Mouse (Mus musculus) hindbrain, postnatal 0 days (tissue): Measurements from ENCODE around the gene Iscu. TPM values are rescaled to one million over a fixed set of nuclear protein-coding genes. Genes with fewer than 3 reads are reported as not detected.

Experiments
- ATAC-seq: fragments of 200-750 bp; cut with Nextera tagmentation; 2 replicates; pipeline ENCODE4 v1.8.0; 2017; ENCODE audit warnings: mild to moderate bottlenecking, moderate TSS enrichment, moderate library complexity
- DNase-seq: peaks from one replicate; pipeline ENCODE4 v3.0.0-alpha.2; 2015; ENCODE audit warnings: low spot score
- H3K27ac ChIP-seq: fragments of 300-500 bp; sonication (generic); 2 replicates; pipeline ENCODE4 v1.5.1; 2014; ENCODE audit warnings: mild to moderate bottlenecking
- H3K27me3 ChIP-seq: fragments of 300-500 bp; sonication (generic); 2 replicates; pipeline ENCODE4 v1.6.1; 2014; ENCODE audit warnings: low read length, mixed read lengths; ENCODE audit not compliant: insufficient read depth
- H3K36me3 ChIP-seq: fragments of 300-500 bp; sonication (generic); 2 replicates; pipeline ENCODE4 v1.6.1; 2014; ENCODE audit warnings: low read length, mixed read lengths; ENCODE audit not compliant: insufficient read depth
- H3K4me1 ChIP-seq: fragments of 300-500 bp; sonication (generic); 2 replicates; pipeline ENCODE4 v1.6.1; 2014; ENCODE audit warnings: antibody characterized with exemption, low read length, mixed read lengths; ENCODE audit not compliant: insufficient read depth
- H3K4me2 ChIP-seq: fragments of 300-500 bp; sonication (generic); 2 replicates; pipeline ENCODE4 v1.6.1; 2014; ENCODE audit warnings: low read depth, mild to moderate bottlenecking, low read length, moderate library complexity, mixed read lengths
- H3K4me3 ChIP-seq: fragments of 300-500 bp; sonication (generic); 2 replicates; pipeline ENCODE4 v1.5.1; 2014; ENCODE audit warnings: low read length
- H3K9ac ChIP-seq: fragments of 300-500 bp; sonication (generic); replicated peaks from 2 replicates; pipeline ENCODE4 v1.6.1; 2014; ENCODE audit warnings: mild to moderate bottlenecking, low read length, moderate library complexity, mixed read lengths
- H3K9me3 ChIP-seq: fragments of 300-500 bp; sonication (generic); 2 replicates; pipeline ENCODE4 v1.6.1; 2016; ENCODE audit warnings: low read length, mixed read lengths
- CTCF ChIP-seq: IDR thresholded peaks from 2 replicates; pipeline ENCODE4 v1.5.1; 2016; ENCODE audit warnings: antibody characterized with exemption, control low read depth, low read depth
- WGBS: fragments of 180-500 bp; shearing (Covaris S2); extraction: QIAGEN DNeasy Blood & Tissue Kit; methylation state at CpG from one replicate; pipeline ENCODE4 v1.1.7; 2014; 5-methylcytosine and 5-hydroxymethylcytosine counted together
- polyA plus RNA-seq: library from polyadenylated mRNA; unstranded; fragments of >200 nt; fragmentation: Nextera tagmentation; extraction: Ambion mirVana; gene quantifications from 2 replicates; pipeline ENCODE4 v1.2.1, GENCODE M21; 2015
- total RNA-seq: library from RNA; depleted of rRNA; stranded (reverse); fragments of >200 nt; gene quantifications from 2 replicates; pipeline ENCODE4 v1.2.3, GENCODE M21; 2014

Gene Iscu
- total and polyA plus RNA-seq, 2 experiments from 2014 or later, result 77.9 to 111 TPM

DNA sequence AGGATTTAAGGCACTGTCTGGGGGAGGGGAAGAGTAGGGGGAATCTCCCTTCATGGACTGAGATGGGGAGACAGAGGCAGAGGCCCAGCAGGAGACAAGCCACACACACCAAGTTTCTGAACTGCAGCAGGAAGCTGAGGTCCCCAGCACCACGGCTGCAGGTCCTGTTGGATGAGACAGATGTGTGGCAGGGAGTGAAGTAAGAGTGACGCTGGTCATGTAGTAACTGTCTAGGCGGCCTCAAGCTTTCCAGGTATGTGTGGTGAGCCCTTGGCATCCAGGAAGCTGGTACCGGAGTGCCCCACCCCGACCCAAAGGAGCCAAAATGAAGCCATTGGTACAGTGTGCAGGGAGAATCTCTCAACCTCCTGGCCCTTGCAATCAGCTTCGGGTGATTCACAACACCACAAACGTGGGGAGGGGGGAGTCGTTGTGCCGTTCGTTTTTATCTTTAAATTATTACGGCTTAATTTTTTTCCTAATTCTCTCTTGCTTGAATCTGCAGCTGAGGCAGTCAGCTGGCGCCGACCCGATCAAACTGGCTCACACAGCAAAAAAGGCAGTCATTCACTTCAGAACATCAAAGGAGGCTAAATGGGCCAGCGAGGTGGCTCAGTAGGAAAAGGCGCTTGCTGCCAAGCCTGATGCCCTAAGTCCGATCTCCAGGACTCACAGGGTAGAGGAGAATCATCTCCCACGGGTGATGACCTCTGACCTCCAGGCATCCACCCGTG is 24.8 kb downstream of the Iscu start:
- Histone ChIP-seq H3K36me3 (no peaks in the 10 kb centered on the region), H3K4me3 (no peak overlapping the region), H3K9ac (no peak overlapping the region), H3K4me2 (peak overlapping the region; percentile 10; the same call in 1 of the 2 replicates), H3K27me3 (no peaks in the 10 kb centered on the region), H3K9me3 (no peaks in the 10 kb centered on the region), H3K27ac (no peak overlapping the region), H3K4me1 (no peaks in the 10 kb centered on the region)
- no peak for DNase-seq
- ATAC-seq, result no peak
- WGBS, result 15% methylated on average over 19 of the region's 19 CpGs
- TF ChIP-seq CTCF, result no peak

DNA sequence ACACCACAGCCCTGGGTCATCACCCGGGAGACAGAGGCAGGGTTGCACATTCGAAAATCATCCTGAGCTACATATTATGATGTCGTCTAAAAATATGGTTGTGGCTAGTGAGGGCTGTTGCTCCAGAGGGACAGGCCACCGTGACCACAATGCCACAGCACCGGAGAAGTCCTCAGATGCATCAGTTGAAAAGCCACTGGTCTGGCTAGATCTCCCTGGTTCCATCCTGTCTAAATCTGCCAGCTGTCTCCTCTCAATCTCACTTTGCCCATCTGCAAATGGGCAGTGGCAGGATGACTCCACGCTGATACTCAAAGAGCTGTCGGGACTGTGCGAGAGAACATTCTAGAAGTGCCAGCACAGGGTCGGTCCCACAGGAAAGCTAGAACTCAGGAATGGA is 26.0 kb downstream of the Iscu start:
- Histone ChIP-seq H3K4me1 (no peaks in the 10 kb centered on the region), H3K36me3 (no peaks in the 10 kb centered on the region), H3K9ac (no peak overlapping the region), H3K4me2 (no peak overlapping the region), H3K27me3 (no peaks in the 10 kb centered on the region), H3K9me3 (no peaks in the 10 kb centered on the region), H3K27ac (no peak overlapping the region), H3K4me3 (no peak overlapping the region)
- no peak for ATAC-seq
- 75% methylated on average over 9 of the region's 9 CpGs for WGBS
- DNase-seq, result no peak
- TF ChIP-seq CTCF, result no peak

DNA sequence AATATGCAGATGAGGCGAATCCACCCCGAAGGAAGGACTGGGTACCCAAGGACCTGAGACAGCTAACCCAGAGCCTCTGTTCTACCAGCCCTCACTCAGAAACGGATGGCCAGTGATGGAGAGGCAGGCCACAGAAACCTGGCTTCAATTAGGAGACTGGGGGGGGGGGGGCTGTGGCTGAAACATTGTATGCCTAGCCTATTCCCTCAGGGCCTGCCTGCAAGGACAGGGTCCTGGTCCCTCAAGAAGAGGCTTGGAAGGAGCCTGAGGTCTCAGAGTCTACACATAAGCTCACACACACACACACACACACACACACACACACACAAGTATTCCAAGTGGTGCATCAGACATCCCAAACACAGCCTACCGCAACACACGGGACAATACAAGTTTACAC is 27.1 kb downstream of the Iscu start:
- H3K4me2 ChIP-seq, result no peak overlapping the region; the same call in 1 of the 2 replicates
- no peaks in the 10 kb centered on the region for H3K9me3 ChIP-seq
- no peaks in the 10 kb centered on the region for H3K4me1 ChIP-seq
- H3K27ac ChIP-seq, result no peak overlapping the region
- H3K4me3 ChIP-seq, result no peak overlapping the region
- TF ChIP-seq CTCF, result no peak
- ATAC-seq (peak; percentile 27; the same call in 1 of the 2 replicates), DNase-seq (no peak)
- 41% methylated on average over 5 of the region's 5 CpGs for WGBS
- no peaks in the 10 kb centered on the region for H3K36me3 ChIP-seq
- no peaks in the 10 kb centered on the region for H3K27me3 ChIP-seq
- no peak overlapping the region for H3K9ac ChIP-seq

DNA sequence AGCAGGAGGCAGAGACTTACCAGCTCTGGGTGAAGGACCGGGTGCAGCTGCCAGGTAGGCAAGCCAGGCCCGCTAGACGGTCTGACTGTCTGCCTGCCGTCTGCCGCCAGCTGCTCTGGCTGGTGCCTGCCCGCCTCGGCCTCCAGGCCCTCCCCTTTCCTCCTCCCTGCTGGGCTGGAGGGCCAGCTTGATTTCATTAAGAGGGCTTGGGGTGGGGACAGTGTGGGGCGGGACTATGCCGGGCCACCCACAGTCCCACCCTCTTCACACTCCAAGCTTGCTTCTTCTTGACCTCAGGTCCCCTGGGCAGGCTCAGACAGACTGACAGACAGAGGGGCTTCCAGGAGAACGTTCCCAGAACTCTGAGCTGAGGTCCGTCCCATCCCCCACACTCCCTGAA is 27.7 kb downstream of the Iscu start, which contains the start of gene Tmem119:
Gene Tmem119, minus strand, starts transcription at position 237 of the 400 bp plus-strand sequence.
- no peak within 1 kb of the TSS for H3K9ac ChIP-seq
- peak; percentile 42 for DNase-seq
- no peaks in the 10 kb centered on the region for H3K9me3 ChIP-seq
- H3K4me2 ChIP-seq, result no peak within 1 kb of the TSS; the same call in 1 of the 2 replicates
- H3K4me1 ChIP-seq, result no peaks in the 10 kb centered on the region
- ATAC-seq, result peak; percentile 58; the same call in 1 of the 2 replicates
- no peaks in the 10 kb centered on the region for H3K36me3 ChIP-seq
- H3K27me3 ChIP-seq, result no peaks in the 10 kb centered on the region
- H3K27ac ChIP-seq, result no peak within 1 kb of the TSS
- 2% methylated on average over 10 of the region's 11 CpGs for WGBS
- H3K4me3 ChIP-seq, result no peak within 1 kb of the TSS
- no peak for TF ChIP-seq CTCF

DNA sequence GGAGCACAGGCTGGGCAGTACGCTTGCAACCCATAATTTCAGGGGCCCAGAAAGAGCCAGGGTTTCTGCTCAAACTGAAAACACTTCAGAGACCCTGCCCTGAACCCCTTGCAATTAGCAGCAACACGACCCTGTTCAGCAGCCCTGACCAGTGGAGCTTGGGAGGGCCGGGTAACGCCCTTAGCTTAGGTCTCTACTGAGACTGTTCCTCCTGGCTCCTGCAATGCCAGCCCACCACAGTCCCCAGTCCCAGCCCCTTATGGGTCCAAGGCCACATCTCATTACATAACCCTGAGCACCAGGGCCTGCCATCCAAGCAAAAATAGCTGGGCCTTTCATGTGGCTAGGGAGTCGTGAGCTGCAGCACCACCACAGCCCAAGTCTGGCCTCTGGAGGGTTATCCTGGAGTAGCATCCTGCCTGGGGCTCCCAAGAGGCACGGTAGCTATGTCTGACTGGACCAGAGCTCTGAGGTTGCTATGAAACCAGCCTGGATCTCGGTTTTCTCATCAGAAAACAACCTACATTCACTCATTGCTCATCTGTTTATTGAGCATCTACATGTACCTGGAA is 31.9 kb downstream of the Iscu start:
- H3K4me1 ChIP-seq, result no peaks in the 10 kb centered on the region
- DNase-seq, result no peak
- no peaks in the 10 kb centered on the region for H3K27me3 ChIP-seq
- H3K4me3 ChIP-seq, result no peak overlapping the region
- no peak overlapping the region for H3K4me2 ChIP-seq
- no peak for TF ChIP-seq CTCF
- H3K9me3 ChIP-seq, result no peaks in the 10 kb centered on the region
- no peak overlapping the region for H3K9ac ChIP-seq
- H3K27ac ChIP-seq, result no peak overlapping the region
- no peaks in the 10 kb centered on the region for H3K36me3 ChIP-seq
- 53% methylated on average over 7 of the region's 7 CpGs for WGBS
- ATAC-seq, result no peak

DNA sequence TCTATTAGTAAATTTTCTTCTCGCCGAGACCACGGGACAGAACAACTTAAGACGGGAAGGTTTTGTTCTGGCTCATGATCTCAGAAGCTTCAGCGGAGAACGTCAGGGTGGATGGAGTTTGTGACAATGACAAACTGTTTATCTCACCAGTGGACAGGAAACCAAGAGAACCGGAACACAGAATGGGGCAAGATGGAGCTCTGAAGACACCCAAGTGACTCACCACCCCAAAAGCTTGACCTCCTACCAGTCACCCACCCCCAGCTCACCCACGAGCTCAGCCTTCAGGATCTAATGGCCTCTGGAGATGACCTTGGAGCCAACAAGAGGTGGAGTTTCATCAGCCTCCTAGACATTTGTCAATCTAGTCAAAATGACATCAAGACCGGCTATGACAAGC is 32.8 kb downstream of the Iscu start:
- WGBS, result 83% methylated on average over 9 of the region's 9 CpGs
- no peaks in the 10 kb centered on the region for H3K4me1 ChIP-seq
- ATAC-seq (no peak), DNase-seq (no peak)
- no peaks in the 10 kb centered on the region for H3K36me3 ChIP-seq
- no peaks in the 10 kb centered on the region for H3K27me3 ChIP-seq
- no peak for TF ChIP-seq CTCF
- H3K9ac ChIP-seq, result no peak overlapping the region
- H3K4me2 ChIP-seq, result no peak overlapping the region
- no peak overlapping the region for H3K27ac ChIP-seq
- H3K4me3 ChIP-seq, result no peak overlapping the region
- no peaks in the 10 kb centered on the region for H3K9me3 ChIP-seq

DNA sequence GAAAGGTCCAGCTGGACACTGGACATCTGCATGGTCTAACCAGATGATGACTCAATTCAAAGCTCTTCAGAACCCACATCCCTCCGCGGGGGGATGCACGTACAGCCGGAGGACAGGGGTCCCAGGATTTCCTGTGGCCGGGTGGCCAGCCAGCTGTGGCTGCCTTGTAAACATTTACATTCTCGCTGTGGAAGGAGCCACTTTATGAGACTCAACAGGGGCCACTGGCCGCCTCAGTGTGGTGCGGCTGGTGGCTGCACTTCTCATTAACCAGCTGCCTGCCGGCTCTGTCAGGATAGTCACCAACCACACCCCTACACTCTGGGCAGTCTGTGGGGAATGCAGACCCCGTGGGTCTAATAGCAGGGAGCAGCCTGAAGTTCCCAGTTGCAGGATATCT is 33.9 kb downstream of the Iscu start:
- no peak for TF ChIP-seq CTCF
- Histone ChIP-seq H3K4me2 (no peak overlapping the region), H3K9ac (no peak overlapping the region), H3K4me1 (no peaks in the 10 kb centered on the region), H3K4me3 (no peak overlapping the region), H3K9me3 (0 out of 2 replicates have a peak, but pooled peaks cover 3% of the 10 kb centered on the region), H3K36me3 (no peaks in the 10 kb centered on the region), H3K27ac (no peak overlapping the region), H3K27me3 (no peaks in the 10 kb centered on the region)
- no peak for DNase-seq
- 35% methylated on average over 10 of the region's 10 CpGs for WGBS
- ATAC-seq, result no peak
